Mouse (Mus musculus) heart, embryonic 16.5 days (tissue): ENCODE data around the gene Alad. TPM values are rescaled to one million over a fixed set of nuclear protein-coding genes. Genes with fewer than 3 reads are reported as not detected.

ENCODE experiments used
- ATAC-seq: fragments of 200-750 bp; cut with Nextera tagmentation; replicated peaks from 2 replicates; pipeline ENCODE4 v1.8.0; 2017; ENCODE audit warnings: moderate number of reproducible peaks; ENCODE audit not compliant: insufficient read depth, low FRiP score; ENCODE audit errors: extremely low read depth
- H3K27ac ChIP-seq: fragments of 300-500 bp; sonication (generic); 2 replicates; pipeline ENCODE4 v1.5.1; 2014; ENCODE audit warnings: mild to moderate bottlenecking, low read length, control low read depth, moderate library complexity
- H3K27me3 ChIP-seq: fragments of 300-500 bp; sonication (generic); 2 replicates; pipeline ENCODE4 v1.6.1; 2014; ENCODE audit warnings: low read length, mixed read lengths; ENCODE audit not compliant: control insufficient read depth, insufficient read depth
- H3K36me3 ChIP-seq: fragments of 300-500 bp; sonication (generic); 2 replicates; pipeline ENCODE4 v1.6.1; 2014; ENCODE audit not compliant: control insufficient read depth, insufficient read depth
- H3K4me1 ChIP-seq: fragments of 300-500 bp; sonication (generic); 2 replicates; pipeline ENCODE4 v1.6.1; 2014; ENCODE audit warnings: low read length, mixed read lengths; ENCODE audit not compliant: control insufficient read depth, insufficient read depth
- H3K4me2 ChIP-seq: fragments of 300-500 bp; sonication (generic); 2 replicates; pipeline ENCODE4 v1.6.1; 2014; ENCODE audit warnings: low read depth, mild to moderate bottlenecking, control low read depth, low read length
- H3K4me3 ChIP-seq: fragments of 300-500 bp; sonication (generic); 2 replicates; pipeline ENCODE4 v1.5.1; 2014; ENCODE audit warnings: mild to moderate bottlenecking, control low read depth, low read length
- H3K9ac ChIP-seq: fragments of 300-500 bp; sonication (generic); 2 replicates; pipeline ENCODE4 v1.6.1; 2014; ENCODE audit warnings: low read length, control low read depth
- H3K9me3 ChIP-seq: fragments of 300-500 bp; sonication (generic); replicated peaks from 2 replicates; pipeline ENCODE4 v1.6.1; 2016; ENCODE audit warnings: low read length; ENCODE audit not compliant: control insufficient read depth
- WGBS: fragments of 180-500 bp; shearing (Covaris S2); extraction: QIAGEN DNeasy Blood & Tissue Kit; methylation state at CpG from one replicate; pipeline ENCODE4 v1.1.7; 2014; 5-methylcytosine and 5-hydroxymethylcytosine counted together
- polyA plus RNA-seq: library from polyadenylated mRNA; unstranded; fragments of >200 nt; fragmentation: Nextera tagmentation; extraction: Ambion mirVana; gene quantifications from 2 replicates; pipeline ENCODE4 v1.2.1, GENCODE M21; 2015

The Alad gene
- 57.6 and 69.8 TPM in 2 replicates for polyA plus RNA-seq

- ATAC-seq: peak; percentile 83
- Histone ChIP-seq H3K9ac (peak within 1 kb of the TSS; percentile 87), H3K9me3 (no peaks in the 10 kb centered on the region), H3K4me1 (peaks cover 43% of the 10 kb centered on the region), H3K36me3 (peaks cover 7% of the 10 kb centered on the region), H3K27ac (peak within 1 kb of the TSS; percentile 79), H3K4me2 (peak within 1 kb of the TSS; percentile 91), H3K4me3 (peak within 1 kb of the TSS; percentile 79), H3K27me3 (no peaks in the 10 kb centered on the region)
- WGBS: under 1% methylated on average over 37 of the region's 37 CpGs
Observed at GRCm38 (mm10) chr4:62519849-62520233, at the start of gene Alad. TSS of gene Alad (minus strand) at chr4:62519918.

DNA sequence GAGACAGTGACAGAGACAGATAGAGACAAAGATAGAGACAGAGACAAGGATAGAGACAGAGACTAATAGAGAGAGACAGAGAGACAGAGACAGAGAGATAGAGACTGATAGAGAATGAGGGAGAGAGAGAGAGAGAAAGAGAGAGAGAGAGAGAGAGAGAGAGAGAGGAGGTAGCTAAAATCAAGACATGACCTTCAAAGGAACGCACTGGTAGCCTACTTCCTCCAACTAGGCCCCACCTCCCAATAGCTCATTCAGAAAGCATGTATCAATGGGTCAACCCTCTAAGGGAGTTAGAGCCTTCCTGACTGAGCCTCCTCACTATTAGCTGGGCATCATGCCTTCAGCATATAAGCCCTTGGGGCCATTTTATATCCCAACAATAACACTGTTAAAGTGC lies 48.6 kb upstream of the Alad start:
- Histone ChIP-seq H3K27me3 (peaks cover 72% of the 10 kb centered on the region), H3K9me3 (no peaks in the 10 kb centered on the region), H3K4me1 (peaks cover 16% of the 10 kb centered on the region), H3K36me3 (no peaks in the 10 kb centered on the region), H3K4me3 (no peak overlapping the region), H3K27ac (no peak overlapping the region), H3K4me2 (no peak overlapping the region), H3K9ac (no peak overlapping the region)
- 72% methylated on average over 1 of the region's 1 CpGs for WGBS
- no peak for ATAC-seq

DNA sequence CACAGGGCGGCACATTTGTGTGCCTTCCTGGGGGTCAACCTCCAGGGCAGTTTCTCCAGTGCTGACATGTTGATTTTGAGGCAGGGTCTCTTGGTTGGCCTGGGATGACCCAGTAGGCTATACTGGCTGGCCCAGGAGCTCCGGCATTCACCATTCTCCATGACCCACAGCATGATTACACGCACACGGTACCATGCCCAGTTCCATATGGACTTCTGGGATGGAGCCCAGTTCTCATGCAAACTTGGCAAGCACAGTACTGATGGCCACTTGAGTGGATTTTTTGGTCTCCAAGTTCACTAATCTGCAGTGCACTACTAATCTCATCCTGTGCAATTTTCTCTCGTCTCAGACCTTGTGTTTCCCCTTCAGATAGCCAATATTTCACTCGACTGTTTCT lies 48.0 kb upstream of the Alad start:
- H3K27me3 ChIP-seq: peaks cover 73% of the 10 kb centered on the region
- H3K4me3 ChIP-seq: no peak overlapping the region
- H3K4me1 ChIP-seq: peaks cover 16% of the 10 kb centered on the region
- ATAC-seq: no peak
- no peak overlapping the region for H3K27ac ChIP-seq
- 74% methylated on average over 6 of the region's 6 CpGs for WGBS
- H3K4me2 ChIP-seq: no peak overlapping the region
- no peaks in the 10 kb centered on the region for H3K36me3 ChIP-seq
- no peaks in the 10 kb centered on the region for H3K9me3 ChIP-seq
- H3K9ac ChIP-seq: no peak overlapping the region

- H3K36me3 ChIP-seq: no peaks in the 10 kb centered on the region
- WGBS: 41% methylated on average over 4 of the region's 4 CpGs
- no peaks in the 10 kb centered on the region for H3K9me3 ChIP-seq
- no peak for ATAC-seq
- H3K9ac ChIP-seq: no peak overlapping the region; the same call in 1 of the 2 replicates
- no peak overlapping the region for H3K4me3 ChIP-seq
- peaks cover 74% of the 10 kb centered on the region for H3K27me3 ChIP-seq
- H3K27ac ChIP-seq: peak overlapping the region; percentile 48
- 0 out of 2 replicates have a peak overlapping the region, but pooled peaks have one; percentile 6 for H3K4me2 ChIP-seq
- H3K4me1 ChIP-seq: peaks cover 16% of the 10 kb centered on the region
Observed at GRCm38 (mm10) chr4:62566530-62566929, 46.8 kb upstream of the Alad start.

GRCm38 (mm10) chr4:62562006-62562405 lies 42.3 kb upstream of the Alad start:
- no peak overlapping the region for H3K4me2 ChIP-seq
- peaks cover 18% of the 10 kb centered on the region for H3K4me1 ChIP-seq
- no peaks in the 10 kb centered on the region for H3K9me3 ChIP-seq
- no peak overlapping the region for H3K9ac ChIP-seq
- H3K36me3 ChIP-seq: no peaks in the 10 kb centered on the region
- no peak overlapping the region for H3K27ac ChIP-seq
- H3K4me3 ChIP-seq: no peak overlapping the region
- no peak for ATAC-seq
- 53% methylated on average over 4 of the region's 4 CpGs for WGBS
- H3K27me3 ChIP-seq: peaks cover 52% of the 10 kb centered on the region

GRCm38 (mm10) chr4:62561630-62562001 lies 41.9 kb upstream of the Alad start:
- Histone ChIP-seq H3K27ac (no peak overlapping the region), H3K27me3 (peaks cover 50% of the 10 kb centered on the region), H3K4me1 (peaks cover 17% of the 10 kb centered on the region), H3K4me2 (no peak overlapping the region), H3K36me3 (no peaks in the 10 kb centered on the region), H3K4me3 (no peak overlapping the region), H3K9ac (no peak overlapping the region), H3K9me3 (no peaks in the 10 kb centered on the region)
- no peak for ATAC-seq
- WGBS: 53% methylated on average over 3 of the region's 3 CpGs

DNA sequence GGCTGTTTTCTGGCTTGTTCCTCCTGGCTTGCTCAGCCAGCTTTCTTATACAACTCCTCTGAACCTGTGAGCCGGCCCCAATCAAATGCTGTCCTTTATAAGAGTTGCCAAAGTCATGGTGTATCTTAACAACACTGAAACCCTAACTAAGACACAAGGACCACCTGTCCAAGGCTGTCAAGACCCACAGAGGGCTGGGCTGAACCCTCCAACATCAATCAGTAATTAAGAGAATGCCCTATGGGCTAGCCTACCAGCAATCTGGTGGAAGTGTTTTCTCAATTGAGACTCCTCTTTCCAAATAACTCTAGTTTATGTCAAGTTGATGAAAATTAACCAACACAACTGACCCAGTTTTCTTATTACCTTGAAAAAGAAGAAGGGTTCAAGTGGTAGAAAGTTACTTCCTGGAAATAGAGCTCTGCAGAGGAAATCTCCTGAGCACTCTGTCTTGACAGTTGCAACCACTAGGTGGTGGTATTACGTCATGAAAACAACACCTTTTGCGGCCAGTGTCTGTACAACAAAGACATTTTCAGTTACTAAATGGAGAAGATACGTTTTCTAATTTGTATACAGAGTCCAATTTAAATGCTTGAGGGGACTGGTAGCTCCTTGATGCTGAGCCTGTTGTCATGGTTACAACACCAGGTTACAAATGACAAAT lies 41.4 kb upstream of the Alad start:
- no peak overlapping the region for H3K4me3 ChIP-seq
- peaks cover 46% of the 10 kb centered on the region for H3K27me3 ChIP-seq
- H3K4me1 ChIP-seq: peaks cover 12% of the 10 kb centered on the region
- WGBS: 23% methylated on average over 4 of the region's 4 CpGs
- no peak overlapping the region for H3K27ac ChIP-seq
- no peak overlapping the region for H3K9ac ChIP-seq
- H3K4me2 ChIP-seq: no peak overlapping the region
- no peaks in the 10 kb centered on the region for H3K36me3 ChIP-seq
- 0 out of 2 replicates have a peak, but pooled peaks have one; percentile 21 for ATAC-seq
- no peaks in the 10 kb centered on the region for H3K9me3 ChIP-seq

GRCm38 (mm10) chr4:62559797-62560329 lies 40.1 kb upstream of the Alad start, which contains the start of gene Rgs3:
TSS of gene Rgs3 (plus strand) at chr4:62559847.
- H3K9ac ChIP-seq: no peak within 1 kb of the TSS
- H3K4me3 ChIP-seq: no peak within 1 kb of the TSS
- H3K4me1 ChIP-seq: peaks cover 10% of the 10 kb centered on the region
- no peak for ATAC-seq
- H3K27me3 ChIP-seq: peaks cover 34% of the 10 kb centered on the region
- H3K36me3 ChIP-seq: no peaks in the 10 kb centered on the region
- H3K4me2 ChIP-seq: no peak within 1 kb of the TSS
- 50% methylated on average over 6 of the region's 6 CpGs for WGBS
- H3K9me3 ChIP-seq: no peaks in the 10 kb centered on the region
- H3K27ac ChIP-seq: no peak within 1 kb of the TSS

- H3K27ac ChIP-seq: peak overlapping the region; percentile 42; the same call in 1 of the 2 replicates
- 35% methylated on average over 3 of the region's 3 CpGs for WGBS
- no peaks in the 10 kb centered on the region for H3K9me3 ChIP-seq
- peak overlapping the region; percentile 26 for H3K4me2 ChIP-seq
- peak; percentile 45; the same call in 1 of the 2 replicates for ATAC-seq
- peaks cover 10% of the 10 kb centered on the region for H3K4me1 ChIP-seq
- no peak overlapping the region; the same call in 1 of the 2 replicates for H3K9ac ChIP-seq
- no peaks in the 10 kb centered on the region for H3K36me3 ChIP-seq
- H3K4me3 ChIP-seq: no peak overlapping the region
- H3K27me3 ChIP-seq: peaks cover 15% of the 10 kb centered on the region
Observed at GRCm38 (mm10) chr4:62557436-62557835, 37.7 kb upstream of the Alad start.
